ENCODE assay signal across 8 mouse cellular contexts in the genomic region with DNA sequence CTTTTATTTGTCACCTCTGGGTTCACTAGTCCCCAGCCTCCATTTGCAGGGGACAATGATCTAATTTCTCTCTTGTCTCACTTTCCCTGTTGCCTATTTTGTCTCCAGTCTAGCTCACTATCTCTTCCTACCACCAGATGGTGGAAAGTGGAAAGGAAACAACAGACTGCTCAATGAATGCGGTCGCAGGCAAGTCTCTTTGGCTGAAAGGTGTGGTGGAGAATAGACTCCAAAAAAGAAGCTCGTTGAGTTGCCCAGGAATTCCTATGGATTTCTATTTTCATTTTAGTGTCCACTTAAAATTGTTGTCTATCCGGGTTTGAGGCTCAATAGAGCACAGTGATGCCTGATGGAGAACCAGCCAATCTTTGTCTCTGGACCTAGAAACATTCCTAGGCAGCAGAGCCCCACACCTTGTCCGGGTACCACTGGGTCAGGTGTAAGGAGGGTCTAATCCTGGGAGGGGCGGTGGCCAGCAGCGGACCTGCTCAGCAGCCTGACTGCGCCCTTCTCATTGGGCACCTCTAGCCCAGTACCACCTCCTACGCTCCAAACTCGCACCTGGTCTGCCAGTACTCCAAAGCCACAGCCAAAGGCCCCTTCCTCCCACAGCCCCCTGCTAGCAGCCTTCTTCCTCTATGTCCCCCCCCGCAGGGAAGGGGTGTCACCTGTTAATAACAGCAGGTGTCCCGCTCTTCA. TPM values are rescaled to one million over a fixed set of nuclear protein-coding genes. Genes with fewer than 3 reads are reported as not detected.
A peak's percentile ranks its signal among the peaks of the same experiment; 100 is the strongest.
DNase-seq lines count a peak whose midpoint lies in the region; ATAC-seq and TF ChIP-seq lines count a peak whose summit lies in the region.

No protein-coding gene starts in this region.

- ATAC-seq in Patski = peak; percentile 9
- peak; percentile 41; the same call in 1 of the 2 replicates for ATAC-seq in embryonic facial prominence, embryonic 12.5 days (ENCODE audit: insufficient number of reproducible peaks, insufficient read depth, low FRiP score, low TSS enrichment)
- peak; percentile 70 for ATAC-seq in hindbrain, embryonic 16.5 days
- ATAC-seq in midbrain, embryonic 14.5 days (ENCODE audit: low FRiP score, low TSS enrichment) = peak; percentile 62
- ATAC-seq in erythroid progenitor cell, adult 5-6 weeks (replicated peaks; ENCODE audit: low FRiP score, poor library complexity, severe bottlenecking) = no peak

- in situ Hi-C loops in Patski (cut with MboI; ENCODE audit: low pct_unique_long_range_greater_than_20kb) = loop anchor here (5.0 to 10.0 kb wide), 4 partner anchors 121 to 488 kb away; no protein-coding TSS in a partner anchor

- WGBS in embryonic facial prominence, embryonic 12.5 days = 29% methylated on average over 12 of the region's 12 CpGs
- 29% methylated on average over 10 of the region's 12 CpGs for WGBS in hindbrain, embryonic 16.5 days
- 23% methylated on average over 12 of the region's 12 CpGs for WGBS in midbrain, embryonic 14.5 days

- no peak overlapping the region for H3K9ac ChIP-seq in embryonic facial prominence, embryonic 12.5 days
- H3K9ac ChIP-seq in hindbrain, embryonic 16.5 days (ENCODE audit: low read depth, low read length) = peak overlapping the region; percentile 78
- peak overlapping the region; percentile 70; the same call in 1 of the 2 replicates for H3K9ac ChIP-seq in midbrain, embryonic 14.5 days (replicated peaks; ENCODE audit: low read length)

- peak overlapping the region; percentile 57 for H3K4me3 ChIP-seq in embryonic facial prominence, embryonic 12.5 days
- H3K4me3 ChIP-seq in hindbrain, embryonic 16.5 days (ENCODE audit: low read length) = peak overlapping the region; percentile 63
- peak overlapping the region; percentile 56 for H3K4me3 ChIP-seq in midbrain, embryonic 14.5 days (replicated peaks; ENCODE audit: low read depth, low read length)

- DNase-seq in heart, adult 8-10 months (ENCODE audit: low spot score) = peak; percentile 27
- DNase-seq in heart, postnatal 25 days (ENCODE audit: low spot score) = no peak
- DNase-seq in Patski (ENCODE audit: low read depth, low spot score) = no peak
- peak; percentile 8 for DNase-seq in left cerebral cortex, postnatal 4 days
- peak; percentile 72 for DNase-seq in midbrain, embryonic 14.5 days

- H3K27ac ChIP-seq in embryonic facial prominence, embryonic 12.5 days = no peak overlapping the region
- H3K27ac ChIP-seq in hindbrain, embryonic 16.5 days (ENCODE audit: low read depth, low read length) = peak overlapping the region; percentile 83
- peak overlapping the region; percentile 77 for H3K27ac ChIP-seq in midbrain, embryonic 14.5 days (replicated peaks; ENCODE audit: low read depth, low read length)

- H3K36me3 ChIP-seq in embryonic facial prominence, embryonic 12.5 days = no peaks in the 10 kb centered on the region
- no peaks in the 10 kb centered on the region for H3K36me3 ChIP-seq in hindbrain, embryonic 16.5 days (ENCODE audit: control insufficient read depth, insufficient read depth, low read length)
- H3K36me3 ChIP-seq in midbrain, embryonic 14.5 days (ENCODE audit: control insufficient read depth, insufficient read depth, low read length) = no peaks in the 10 kb centered on the region

- CTCF ChIA-PET in Patski (lab: Charles Lee) = interaction anchor here (0.7 to 2.1 kb wide), 9 partner anchors 9 to 341 kb away, joined by 3 to 6 read pairs (median 3); no protein-coding TSS in a partner anchor

- intact Hi-C loops in heart, postnatal 25 days (cut with DNase I) = loop anchor here (1.0 to 10.0 kb wide), 4 partner anchors 218 to 488 kb away; no protein-coding TSS in a partner anchor
- intact Hi-C loops in left cerebral cortex, postnatal 4 days (cut with DNase I) = loop anchor here (5.0 kb wide), 2 partner anchors 336 to 491 kb away; no protein-coding TSS in a partner anchor

- no peaks in the 10 kb centered on the region for H3K9me3 ChIP-seq in embryonic facial prominence, embryonic 12.5 days
- no peaks in the 10 kb centered on the region for H3K9me3 ChIP-seq in hindbrain, embryonic 16.5 days (ENCODE audit: control insufficient read depth, low read length)
- no peaks in the 10 kb centered on the region for H3K9me3 ChIP-seq in midbrain, embryonic 14.5 days (ENCODE audit: control insufficient read depth, low read length)

- peak overlapping the region; percentile 61 for H3K4me2 ChIP-seq in embryonic facial prominence, embryonic 12.5 days (replicated peaks)
- H3K4me2 ChIP-seq in hindbrain, embryonic 16.5 days (ENCODE audit: low read length) = peak overlapping the region; percentile 77
- H3K4me2 ChIP-seq in midbrain, embryonic 14.5 days (ENCODE audit: low read length) = peak overlapping the region; percentile 62

- peaks cover 6% of the 10 kb centered on the region for H3K27me3 ChIP-seq in Patski
- no peaks in the 10 kb centered on the region for H3K27me3 ChIP-seq in embryonic facial prominence, embryonic 12.5 days
- no peaks in the 10 kb centered on the region for H3K27me3 ChIP-seq in hindbrain, embryonic 16.5 days (replicated peaks; ENCODE audit: control insufficient read depth, insufficient read depth, low read length)
- H3K27me3 ChIP-seq in midbrain, embryonic 14.5 days (ENCODE audit: control insufficient read depth, insufficient read depth, low read length) = no peaks in the 10 kb centered on the region

- no peak for TF ChIP-seq CTCF in Patski (IDR thresholded peaks at IDR 0.05)

- POLR2A ChIA-PET in Patski (lab: Charles Lee) = no interaction called here

- no peaks in the 10 kb centered on the region for H3K4me1 ChIP-seq in embryonic facial prominence, embryonic 12.5 days
- peaks cover 3% of the 10 kb centered on the region; the same call in 1 of the 2 replicates for H3K4me1 ChIP-seq in hindbrain, embryonic 16.5 days (ENCODE audit: control insufficient read depth, insufficient read depth, low read depth, low read length)
- no peaks in the 10 kb centered on the region for H3K4me1 ChIP-seq in midbrain, embryonic 14.5 days (ENCODE audit: control insufficient read depth, insufficient read depth, low read length)

RNA-seq across cellular contexts. Expression of a gene that starts 0.7 kb away (rescaled TPM):
- 100 to 1,000 TPM; 114 to 142 (median 125) TPM for total RNA-seq in heart, adult 8-10 months (2022)
- total RNA-seq in heart, postnatal 25 days (2021) = 100 to 1,000 TPM; 143 to 148 TPM
- 14.4 TPM for polyA plus RNA-seq in Patski (2021)
- polyA plus RNA-seq in embryonic facial prominence, embryonic 12.5 days (2016; fragmentation: Nextera tagmentation; extraction: Ambion mirVana) = 33.9 and 39.9 TPM in 2 replicates
- polyA plus RNA-seq in hindbrain, embryonic 16.5 days (2015; fragmentation: Nextera tagmentation; extraction: Ambion mirVana) = 49.6 and 50.0 TPM in 2 replicates
- 100 to 1,000 TPM in 1 of 2 experiments, 10 to 100 TPM in 1; 95.4 to 102 TPM for total RNA-seq in left cerebral cortex, postnatal 4 days (2021)
- polyA plus RNA-seq in midbrain, embryonic 14.5 days (2014; fragmentation: Nextera tagmentation; extraction: Ambion mirVana) = 35.4 and 45.1 TPM in 2 replicates
- total RNA-seq in erythroid progenitor cell, adult 5-6 weeks (2015; ENCODE audit: low replicate concordance) = 36.5 and 41.4 TPM in 2 replicates
- total RNA-seq in erythroid progenitor cell, adult 5-6 weeks (2017; ENCODE audit: low replicate concordance) = 24.3 and 35.2 TPM in 2 replicates

Comparison
In these comparisons a context has a peak if more than half of its experiments do, and no peak if none do; other contexts are left out.
1. DNase-seq: peak in heart, adult 8-10 months (single experiment), left cerebral cortex, postnatal 4 days (single experiment) and midbrain, embryonic 14.5 days (single experiment); none in heart, postnatal 25 days (single experiment) and Patski (single experiment).
2. Peak in every context shown above with its lines, with median percentiles within 50 percentile points of each other: H3K4me2 ChIP-seq and H3K4me3 ChIP-seq.